Mouse (Mus musculus) embryonic facial prominence, embryonic 11.5 days (tissue): ENCODE measurements around the gene Mrps18c. TPM values are rescaled to one million over a fixed set of nuclear protein-coding genes. Genes with fewer than 3 reads are reported as not detected.
A peak's percentile ranks its signal among the peaks of the same experiment; 100 is the strongest.

ENCODE experiments used
- ATAC-seq: fragments of 200-750 bp; cut with Nextera tagmentation; replicated peaks from 2 replicates; pipeline ENCODE4 v1.8.0; 2017; ENCODE audit warnings: low read depth; ENCODE audit not compliant: insufficient number of reproducible peaks, low FRiP score, low TSS enrichment
- DNase-seq: peaks from one replicate; pipeline ENCODE4 v3.0.0-alpha.2; 2015; ENCODE audit warnings: low spot score
- H3K27ac ChIP-seq: fragments of 300-500 bp; sonication (generic); replicated peaks from 2 replicates; pipeline ENCODE4 v1.5.1; 2014; ENCODE audit warnings: mild to moderate bottlenecking, low read depth, low read length, control low read depth
- H3K27me3 ChIP-seq: fragments of 300-500 bp; sonication (generic); 2 replicates; pipeline ENCODE4 v1.6.1; 2014; ENCODE audit warnings: mild to moderate bottlenecking, low read length, moderate library complexity, mixed read lengths; ENCODE audit not compliant: control insufficient read depth, insufficient read depth
- H3K36me3 ChIP-seq: fragments of 300-500 bp; sonication (generic); replicated peaks from 2 replicates; pipeline ENCODE4 v1.6.1; 2014; ENCODE audit warnings: low read depth, mild to moderate bottlenecking, low read length, moderate library complexity, mixed read lengths; ENCODE audit not compliant: control insufficient read depth, insufficient read depth
- H3K4me1 ChIP-seq: fragments of 300-500 bp; sonication (generic); 2 replicates; pipeline ENCODE4 v1.6.1; 2014; ENCODE audit warnings: low read length, mixed read lengths; ENCODE audit not compliant: control insufficient read depth, insufficient read depth
- H3K4me2 ChIP-seq: fragments of 300-500 bp; sonication (generic); 2 replicates; pipeline ENCODE4 v1.6.1; 2014; ENCODE audit warnings: low read depth, mild to moderate bottlenecking, control low read depth, low read length, moderate library complexity
- H3K4me3 ChIP-seq: fragments of 300-500 bp; sonication (generic); 2 replicates; pipeline ENCODE4 v1.5.1; 2014; ENCODE audit warnings: low read depth, low read length, control low read depth
- H3K9ac ChIP-seq: fragments of 300-500 bp; sonication (generic); replicated peaks from 2 replicates; pipeline ENCODE4 v1.6.1; 2014; ENCODE audit warnings: mild to moderate bottlenecking, control low read depth, low read length
- H3K9me3 ChIP-seq: fragments of 300-500 bp; sonication (generic); replicated peaks from 2 replicates; pipeline ENCODE4 v1.6.1; 2016; ENCODE audit warnings: mild to moderate bottlenecking, low read length, inconsistent platforms, mixed read lengths; ENCODE audit not compliant: control insufficient read depth
- WGBS: fragments of 180-500 bp; shearing (Covaris S2); extraction: QIAGEN DNeasy Blood & Tissue Kit; methylation state at CpG from one replicate; pipeline ENCODE4 v1.1.7; 2014; 5-methylcytosine and 5-hydroxymethylcytosine counted together
- polyA plus RNA-seq: library from polyadenylated mRNA; unstranded; fragments of >200 nt; fragmentation: Nextera tagmentation; extraction: Ambion mirVana; gene quantifications from 2 replicates; pipeline ENCODE4 v1.2.1, GENCODE M21; 2014

Gene Mrps18c
- polyA plus RNA-seq: 178 TPM in 2 replicates

DNA sequence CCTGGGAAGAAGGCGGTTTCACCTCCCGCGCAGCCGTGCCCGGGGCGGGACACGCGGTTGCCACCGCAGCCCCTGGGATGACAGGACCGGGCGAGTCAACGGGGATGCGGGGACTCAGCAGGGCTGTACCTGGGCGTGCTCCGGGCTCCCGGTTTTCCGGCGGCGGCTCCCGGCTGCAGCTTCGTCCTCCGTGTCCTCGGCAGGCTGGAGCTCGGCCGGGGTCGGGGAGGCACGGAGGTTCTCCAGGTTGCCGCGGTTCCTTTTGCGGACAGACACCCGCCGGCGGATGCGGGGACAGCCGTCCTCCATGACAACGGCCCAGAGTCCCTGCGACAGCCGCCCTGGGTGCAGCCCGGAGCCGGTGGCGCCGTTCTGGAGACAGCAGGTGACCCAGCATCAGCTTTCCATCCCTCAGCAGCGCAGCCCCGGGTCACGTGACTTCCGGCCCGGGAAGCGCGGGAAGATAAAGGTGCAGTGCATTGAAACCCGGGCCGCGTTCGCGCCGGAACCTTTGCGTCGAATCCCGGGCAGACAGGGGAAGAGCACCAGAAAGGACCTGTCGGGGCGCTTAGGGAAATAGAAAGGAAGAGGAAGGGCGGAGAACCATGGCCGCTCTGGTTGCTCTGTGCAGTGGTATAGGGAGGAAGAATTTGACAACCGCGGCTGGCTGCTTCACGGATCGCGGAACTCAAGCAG is at the start of gene Mrps18c, which contains the start of gene Helq:
TSS of gene Mrps18c (plus strand) at position 463 of the 696 bp plus-strand sequence.
TSS of gene Helq (minus strand) at position 434 of the 696 bp plus-strand sequence.
- Histone ChIP-seq H3K27me3 (no peaks in the 10 kb centered on the region), H3K4me1 (peaks cover 2% of the 10 kb centered on the region; the same call in 1 of the 2 replicates), H3K4me2 (peak within 1 kb of the TSS; percentile 92), H3K4me3 (peak within 1 kb of the TSS; percentile 75), H3K27ac (no peak within 1 kb of the TSS), H3K9ac (peak within 1 kb of the TSS; percentile 82), H3K36me3 (no peaks in the 10 kb centered on the region; the same call in none of the 2 replicates), H3K9me3 (no peaks in the 10 kb centered on the region)
- DNase-seq (peak; percentile 95), ATAC-seq (peak; percentile 95)
- WGBS: under 1% methylated on average over 67 of the region's 67 CpGs

DNA sequence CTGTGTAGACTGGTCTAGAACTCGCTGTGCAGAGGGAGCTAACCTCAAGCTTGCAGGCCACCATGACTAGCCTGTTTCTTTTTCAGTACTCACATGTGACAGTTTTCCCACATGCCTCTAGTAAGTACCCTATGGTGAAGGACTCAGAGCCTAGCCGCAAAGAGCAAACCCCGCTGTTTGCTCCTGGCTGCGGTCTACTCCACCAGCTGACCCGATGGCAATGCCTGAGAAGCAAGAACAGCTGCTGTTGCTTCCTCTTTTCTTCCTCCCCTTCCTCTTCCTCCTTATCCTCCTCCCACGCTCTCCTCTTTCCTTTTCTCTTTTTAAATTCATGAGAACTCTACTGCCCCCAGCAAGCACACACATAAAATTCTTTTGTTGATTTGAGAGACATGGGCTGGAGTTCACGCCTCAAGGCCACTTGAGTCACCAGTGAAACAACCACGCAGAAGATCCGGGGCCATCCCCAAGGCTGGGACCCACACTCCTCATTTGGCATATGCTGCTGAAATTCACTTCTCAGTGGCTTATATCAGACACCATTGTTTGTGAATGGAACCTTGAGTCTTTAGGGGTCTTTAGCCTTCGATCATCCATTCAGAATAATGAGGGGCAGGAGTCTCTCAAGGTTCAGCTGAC is 47.7 kb upstream of the Mrps18c start:
- Histone ChIP-seq H3K27me3 (no peaks in the 10 kb centered on the region), H3K9me3 (no peaks in the 10 kb centered on the region), H3K27ac (no peak overlapping the region), H3K4me1 (no peaks in the 10 kb centered on the region), H3K9ac (no peak overlapping the region), H3K4me2 (no peak overlapping the region), H3K36me3 (no peaks in the 10 kb centered on the region), H3K4me3 (no peak overlapping the region)
- no peak for DNase-seq
- WGBS: 82% methylated on average over 10 of the region's 10 CpGs
- ATAC-seq: no peak

DNA sequence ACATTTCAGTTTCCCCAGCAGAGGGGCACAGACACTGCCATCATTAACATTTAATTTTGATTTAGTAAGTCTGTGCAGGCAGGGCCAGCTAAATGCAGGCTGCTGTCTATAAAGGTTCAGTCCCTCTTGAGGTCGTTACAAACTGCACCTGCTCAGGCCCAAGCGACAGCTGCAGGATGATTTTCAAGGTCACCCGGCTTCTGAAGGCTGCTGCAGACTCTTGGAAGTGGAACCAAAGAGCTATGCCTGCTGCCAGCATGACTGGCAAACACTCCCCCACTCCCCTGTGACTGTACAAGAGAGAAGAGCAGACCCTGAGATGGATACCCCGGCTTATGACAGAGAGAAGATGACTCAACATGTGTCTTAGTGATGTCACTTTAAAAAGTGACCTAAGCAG is 46.8 kb upstream of the Mrps18c start:
- H3K27me3 ChIP-seq: no peaks in the 10 kb centered on the region
- no peak overlapping the region for H3K27ac ChIP-seq
- DNase-seq (no peak), ATAC-seq (peak; percentile 44)
- no peaks in the 10 kb centered on the region for H3K9me3 ChIP-seq
- WGBS: 77% methylated on average over 4 of the region's 4 CpGs
- no peak overlapping the region for H3K4me2 ChIP-seq
- H3K4me3 ChIP-seq: no peak overlapping the region
- H3K36me3 ChIP-seq: no peaks in the 10 kb centered on the region
- H3K9ac ChIP-seq: no peak overlapping the region
- no peaks in the 10 kb centered on the region for H3K4me1 ChIP-seq

DNA sequence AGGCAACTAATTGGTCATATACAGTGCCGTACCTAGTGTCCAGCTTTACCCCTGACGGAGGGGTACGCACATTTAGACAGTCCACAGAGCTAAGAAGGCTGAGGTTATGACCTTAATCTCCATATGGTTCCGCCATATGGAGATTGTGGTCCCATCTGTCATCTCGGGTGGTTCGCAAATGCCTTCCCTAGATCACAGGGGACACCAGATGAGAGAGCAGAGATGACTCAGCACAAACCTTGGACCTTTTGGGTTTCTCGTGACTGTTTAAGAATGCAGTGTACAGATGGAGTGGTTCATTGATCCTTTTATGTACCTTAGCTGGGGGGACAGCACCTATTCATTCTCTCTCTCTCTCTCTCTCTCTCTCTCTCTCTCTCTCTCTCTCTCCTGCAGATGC is 45.0 kb upstream of the Mrps18c start:
- Histone ChIP-seq H3K9me3 (no peaks in the 10 kb centered on the region), H3K27ac (no peak overlapping the region), H3K9ac (no peak overlapping the region), H3K4me1 (no peaks in the 10 kb centered on the region), H3K4me2 (no peak overlapping the region), H3K4me3 (no peak overlapping the region), H3K27me3 (no peaks in the 10 kb centered on the region), H3K36me3 (no peaks in the 10 kb centered on the region)
- no peak for ATAC-seq
- no peak for DNase-seq
- WGBS: 59% methylated on average over 7 of the region's 7 CpGs

DNA sequence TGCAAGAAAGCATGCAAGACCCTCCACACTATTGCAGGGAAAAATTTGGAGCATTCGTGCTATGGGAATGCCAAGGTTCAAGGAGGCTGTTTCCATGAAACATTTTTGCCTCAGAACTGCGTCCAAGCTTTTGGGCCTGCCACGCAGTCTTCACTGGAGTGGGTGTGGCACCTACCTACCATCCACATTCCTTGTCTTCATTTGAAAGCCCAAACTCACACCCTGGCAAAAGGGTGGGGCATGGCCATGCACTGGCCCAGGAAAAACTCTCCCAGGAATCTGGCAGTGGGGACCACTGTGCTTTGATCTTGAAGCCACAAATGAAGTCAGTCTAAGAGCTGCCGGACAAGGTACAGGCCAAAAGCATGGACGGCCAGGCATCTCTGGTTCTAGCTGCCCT is 40.3 kb upstream of the Mrps18c start:
- H3K9ac ChIP-seq: no peak overlapping the region
- ATAC-seq (no peak), DNase-seq (no peak)
- no peak overlapping the region for H3K27ac ChIP-seq
- no peak overlapping the region for H3K4me2 ChIP-seq
- no peaks in the 10 kb centered on the region for H3K27me3 ChIP-seq
- no peak overlapping the region for H3K4me3 ChIP-seq
- no peaks in the 10 kb centered on the region for H3K4me1 ChIP-seq
- no peaks in the 10 kb centered on the region; the same call in 1 of the 2 replicates for H3K36me3 ChIP-seq
- no peaks in the 10 kb centered on the region for H3K9me3 ChIP-seq
- 89% methylated on average over 5 of the region's 5 CpGs for WGBS

DNA sequence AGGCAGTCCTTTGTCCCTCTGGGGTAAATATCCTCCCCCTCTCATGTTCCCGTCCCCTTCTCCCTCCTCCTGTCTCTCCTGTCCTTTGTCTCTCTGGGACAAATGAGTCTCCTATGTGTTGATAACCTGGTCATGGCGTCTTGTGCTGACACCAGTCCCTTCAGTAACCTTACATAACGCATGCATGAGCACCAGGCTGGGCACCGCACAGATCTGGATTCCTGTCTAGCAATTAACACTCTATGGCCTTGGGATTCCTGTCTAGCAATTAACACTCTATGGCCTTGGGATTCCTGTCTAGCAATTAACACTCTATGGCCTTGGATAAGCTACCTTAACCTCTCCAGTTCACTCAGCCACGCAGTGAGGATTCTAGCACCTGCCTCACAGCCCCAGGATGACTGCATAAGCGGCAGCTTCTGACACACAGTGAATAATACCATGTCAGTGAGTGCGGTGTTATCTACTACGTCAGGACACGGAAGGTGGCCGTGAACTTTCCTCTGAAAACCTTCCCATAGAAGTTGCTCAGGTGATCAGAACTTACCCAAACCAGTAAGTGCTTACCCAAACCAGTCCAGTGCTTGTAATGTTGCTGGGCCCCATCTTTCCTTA is 38.3 kb upstream of the Mrps18c start:
- 88% methylated on average over 10 of the region's 10 CpGs for WGBS
- DNase-seq (no peak), ATAC-seq (no peak)
- Histone ChIP-seq H3K4me3 (no peak overlapping the region), H3K9me3 (no peaks in the 10 kb centered on the region), H3K36me3 (no peaks in the 10 kb centered on the region; the same call in none of the 2 replicates), H3K4me2 (no peak overlapping the region), H3K9ac (no peak overlapping the region), H3K27me3 (no peaks in the 10 kb centered on the region), H3K4me1 (no peaks in the 10 kb centered on the region), H3K27ac (no peak overlapping the region)

DNA sequence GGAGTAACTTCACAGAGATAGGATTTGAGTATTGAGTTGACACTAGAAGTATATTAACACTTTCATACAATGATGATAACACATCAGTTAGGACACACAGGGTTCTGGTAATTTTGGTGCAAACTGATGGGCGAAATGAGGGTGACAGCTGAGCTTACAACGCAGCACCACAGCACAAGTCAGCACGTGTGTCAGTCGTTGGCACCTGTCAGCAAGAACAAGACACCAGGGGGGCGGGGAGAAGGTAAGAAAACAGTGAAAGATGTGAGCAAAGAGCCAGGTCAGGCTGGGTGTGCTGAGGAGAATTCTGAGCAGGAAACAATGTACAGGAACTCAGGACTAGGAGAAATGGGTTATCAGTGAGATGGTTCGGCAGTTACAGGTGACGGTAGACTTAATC is 36.7 kb upstream of the Mrps18c start:
- H3K4me1 ChIP-seq: no peaks in the 10 kb centered on the region
- H3K9ac ChIP-seq: no peak overlapping the region
- no peak overlapping the region for H3K4me3 ChIP-seq
- WGBS: 92% methylated on average over 7 of the region's 7 CpGs
- no peak overlapping the region for H3K4me2 ChIP-seq
- no peaks in the 10 kb centered on the region; the same call in none of the 2 replicates for H3K36me3 ChIP-seq
- no peaks in the 10 kb centered on the region for H3K27me3 ChIP-seq
- no peak overlapping the region for H3K27ac ChIP-seq
- no peak for ATAC-seq
- no peaks in the 10 kb centered on the region for H3K9me3 ChIP-seq
- DNase-seq: no peak

DNA sequence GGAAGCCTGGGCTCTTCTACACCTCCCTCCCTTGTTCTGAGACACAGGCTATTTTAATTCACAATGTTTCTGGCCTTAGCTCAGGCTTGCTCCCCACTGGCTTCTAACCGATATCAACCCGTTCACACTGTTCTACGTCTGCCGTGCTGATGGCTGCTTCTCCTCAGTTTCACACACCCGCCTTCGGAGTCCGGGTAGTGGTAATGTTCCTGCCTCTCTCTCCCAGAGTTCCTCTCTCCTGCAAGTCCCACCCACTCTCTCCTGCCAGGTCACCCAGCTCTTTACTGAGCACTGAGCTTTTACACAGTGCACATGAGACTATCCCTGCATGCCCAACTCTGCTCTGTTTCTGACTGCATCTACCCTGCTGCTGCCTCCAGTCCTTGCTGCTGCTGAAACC is 32.4 kb upstream of the Mrps18c start:
- Histone ChIP-seq H3K4me1 (no peaks in the 10 kb centered on the region), H3K4me3 (no peak overlapping the region), H3K4me2 (no peak overlapping the region), H3K36me3 (no peaks in the 10 kb centered on the region; the same call in none of the 2 replicates), H3K27me3 (no peaks in the 10 kb centered on the region), H3K9ac (no peak overlapping the region), H3K9me3 (no peaks in the 10 kb centered on the region), H3K27ac (no peak overlapping the region)
- DNase-seq: no peak
- ATAC-seq: no peak
- 96% methylated on average over 7 of the region's 7 CpGs for WGBS
